Mouse (Mus musculus): ENCODE results near the gene Syne1. TPM values are rescaled to one million over a fixed set of nuclear protein-coding genes. Genes with fewer than 3 reads are reported as not detected.
"Not testable (repeated sequence)": the region's sequence is repeated elsewhere in the genome, so short reads cannot be mapped to it uniquely, and the experiment has no call there.

The Syne1 gene
- total and polyA plus RNA-seq, 3 experiments = 5.3 to 6.8 TPM; not detected in 1

GRCm38 (mm10) chr10:5504761-5505160 is 46.5 kb downstream of the Syne1 start:
- H3K9me3 ChIP-seq (replicated peaks; ENCODE audit: insufficient read depth, low read length) = no peaks in the 10 kb centered on the region
- DNase-seq (ENCODE audit: low read depth, low spot score) = no peak

GRCm38 (mm10) chr10:5503909-5504308 is 47.4 kb downstream of the Syne1 start:
- Histone ChIP-seq H3K27ac (ENCODE audit: control insufficient read depth, low read depth, low read length) (no peak overlapping the region), H3K9ac (ENCODE audit: control insufficient read depth, low read depth, low read length, poor library complexity, severe bottlenecking) (no peak overlapping the region), H3K9me3 (replicated peaks; ENCODE audit: insufficient read depth, low read length) (no peaks in the 10 kb centered on the region), H3K36me3 (ENCODE audit: control insufficient read depth in 1 of 2, insufficient read depth in 2 of 2, low read length in 2 of 2) (no peaks in the 10 kb centered on the region), H3K79me2 (ENCODE audit: control insufficient read depth, insufficient read depth, low read length, poor library complexity) (no peaks in the 10 kb centered on the region), H3K4me3 (ENCODE audit: control insufficient read depth in 1 of 2, insufficient read depth in 1 of 2, low read depth in 2 of 2, low read length in 2 of 2) (no peak overlapping the region), H3K4me1 (ENCODE audit: control insufficient read depth in 1 of 2, insufficient read depth in 2 of 2, low read length in 2 of 2) (no peaks in the 10 kb centered on the region), H3K27me3 (ENCODE audit: control insufficient read depth in 1 of 2, insufficient read depth in 2 of 2, low read length in 2 of 2) (peaks cover 0 to 4% of the 10 kb centered on the region in 2 experiments; a peak in 2 of 4 replicates)
- no peak for TF ChIP-seq CHD2 (IDR thresholded peaks at IDR 0.05; ENCODE audit: low read length)
- TF ChIP-seq HCFC1 (IDR thresholded peaks at IDR 0.05; ENCODE audit: low read depth, low read length) = no peak
- TF ChIP-seq GABPA (IDR thresholded peaks at IDR 0.05; ENCODE audit: low read depth, low read length) = no peak
- TF ChIP-seq MYC (IDR thresholded peaks at IDR 0.05; ENCODE audit: low read depth, low read length) = no peak
- TF ChIP-seq SIN3A (IDR thresholded peaks at IDR 0.05; ENCODE audit: low read length) = no peak
- TF ChIP-seq TBP (IDR thresholded peaks at IDR 0.05; ENCODE audit: low read depth, low read length) = no peak
- TF ChIP-seq MAZ (IDR thresholded peaks at IDR 0.05; ENCODE audit: low read depth, low read length) = no peak
- TF ChIP-seq E2F4 (IDR thresholded peaks at IDR 0.05; ENCODE audit: borderline replicate concordance, low read depth, low read length) = no peak
- no peak for TF ChIP-seq NRF1 (IDR thresholded peaks at IDR 0.05; ENCODE audit: insufficient read depth, low read depth, low read length, poor library complexity, severe bottlenecking)
- TF ChIP-seq POLR2AphosphoS2 (IDR thresholded peaks at IDR 0.05; ENCODE audit: low read length) = no peak
- no peak for TF ChIP-seq MAFK (IDR thresholded peaks at IDR 0.05; ENCODE audit: borderline replicate concordance, low read depth, low read length)
- no peak for DNase-seq (ENCODE audit: low read depth, low spot score)

More at GRCm38 (mm10) chr10:5504761-5505160, 46.5 kb downstream of the Syne1 start:
- H3K27me3 ChIP-seq (ENCODE audit: control insufficient read depth in 1 of 2, insufficient read depth in 2 of 2, low read length in 2 of 2) = peaks cover 0 to 4% of the 10 kb centered on the region in 2 experiments; a peak in 2 of 4 replicates
- H3K4me3 ChIP-seq (ENCODE audit: control insufficient read depth in 1 of 2, insufficient read depth in 1 of 2, low read depth in 2 of 2, low read length in 2 of 2) = no peak overlapping the region
- no peaks in the 10 kb centered on the region for H3K79me2 ChIP-seq (ENCODE audit: control insufficient read depth, insufficient read depth, low read length, poor library complexity)
- TF ChIP-seq KAT2A (conservative IDR thresholded peaks at IDR 0.05; ENCODE audit: low read depth, low read length) = no peak
- no peak for TF ChIP-seq TBP (IDR thresholded peaks at IDR 0.05; ENCODE audit: low read depth, low read length)
- TF ChIP-seq POLR2A (IDR thresholded peaks at IDR 0.05; ENCODE audit: control insufficient read depth in 1 of 2, insufficient read depth in 1 of 2, low read depth in 1 of 2, low read length in 2 of 2, poor library complexity in 1 of 2) = no peak
- no peak for TF ChIP-seq CHD1 (IDR thresholded peaks at IDR 0.05; ENCODE audit: low read depth, low read length)
- TF ChIP-seq SMC3 (IDR thresholded peaks at IDR 0.05; ENCODE audit: low read depth, low read length) = no peak
- TF ChIP-seq JUND (IDR thresholded peaks at IDR 0.05; ENCODE audit: low read depth, low read length) = no peak
- H3K27ac ChIP-seq (ENCODE audit: control insufficient read depth, low read depth, low read length) = no peak overlapping the region
- no peaks in the 10 kb centered on the region for H3K36me3 ChIP-seq (ENCODE audit: control insufficient read depth in 1 of 2, insufficient read depth in 2 of 2, low read length in 2 of 2)
- no peak overlapping the region for H3K9ac ChIP-seq (ENCODE audit: control insufficient read depth, low read depth, low read length, poor library complexity, severe bottlenecking)
- no peaks in the 10 kb centered on the region for H3K4me1 ChIP-seq (ENCODE audit: control insufficient read depth in 1 of 2, insufficient read depth in 2 of 2, low read length in 2 of 2)

GRCm38 (mm10) chr10:5499684-5500369 is 51.5 kb downstream of the Syne1 start:
- not testable (repeated sequence) for DNase-seq (ENCODE audit: low read depth, low spot score); H3K27me3 ChIP-seq (ENCODE audit: control insufficient read depth in 1 of 2, insufficient read depth in 2 of 2, low read length in 2 of 2); H3K27ac ChIP-seq (ENCODE audit: control insufficient read depth, low read depth, low read length); H3K79me2 ChIP-seq (ENCODE audit: control insufficient read depth, insufficient read depth, low read length, poor library complexity); H3K4me1 ChIP-seq (ENCODE audit: control insufficient read depth in 1 of 2, insufficient read depth in 2 of 2, low read length in 2 of 2); H3K36me3 ChIP-seq (ENCODE audit: control insufficient read depth in 1 of 2, insufficient read depth in 2 of 2, low read length in 2 of 2); H3K9me3 ChIP-seq (replicated peaks; ENCODE audit: insufficient read depth, low read length); H3K9ac ChIP-seq (ENCODE audit: control insufficient read depth, low read depth, low read length, poor library complexity, severe bottlenecking); H3K4me3 ChIP-seq (ENCODE audit: control insufficient read depth in 1 of 2, insufficient read depth in 1 of 2, low read depth in 2 of 2, low read length in 2 of 2)

Data from MEL (cell line).